Mouse (Mus musculus) retina, adult 2 months (tissue): Measurements from ENCODE around the gene Med4.

Experiments
- DNase-seq: peaks from one replicate; pipeline ENCODE4 v3.0.0-alpha.2; 2012; ENCODE audit warnings: low read depth, low spot score

Med4 gene

GRCm38 (mm10) chr14:73509765-73510423, at the start of gene Med4:
Gene Med4, plus strand, starts transcription at chr14:73510025.
- peak; percentile 91 for DNase-seq

GRCm38 (mm10) chr14:73460514-73461134, 49.2 kb upstream of the Med4 start:
- no peak for DNase-seq

- no peak for DNase-seq
These were observed 47.6 kb upstream of the Med4 start for GRCm38 (mm10) chr14:73462211-73462610.

GRCm38 (mm10) chr14:73467697-73468096, 42.1 kb upstream of the Med4 start:
- no peak for DNase-seq

- no peak for DNase-seq
These were observed 40.3 kb upstream of the Med4 start for GRCm38 (mm10) chr14:73469506-73469905.

- no peak for DNase-seq
These were observed 39.2 kb upstream of the Med4 start for GRCm38 (mm10) chr14:73470593-73470992.

- no peak for DNase-seq
These were observed 37.6 kb upstream of the Med4 start for GRCm38 (mm10) chr14:73472205-73472604.

- no peak for DNase-seq
These were observed 36.0 kb upstream of the Med4 start for GRCm38 (mm10) chr14:73473670-73474460.

GRCm38 (mm10) chr14:73474636-73475093, 35.2 kb upstream of the Med4 start:
- no peak for DNase-seq

- DNase-seq, result no peak
These were observed 34.3 kb upstream of the Med4 start for GRCm38 (mm10) chr14:73475506-73475905.

- no peak for DNase-seq
These were observed 33.4 kb upstream of the Med4 start for GRCm38 (mm10) chr14:73476361-73476934.

GRCm38 (mm10) chr14:73477077-73477476, 32.7 kb upstream of the Med4 start:
- DNase-seq, result no peak

GRCm38 (mm10) chr14:73478321-73478720, 31.5 kb upstream of the Med4 start:
- no peak for DNase-seq

- DNase-seq, result no peak
These were observed 30.1 kb upstream of the Med4 start for GRCm38 (mm10) chr14:73479771-73480170.

- no peak for DNase-seq
These were observed 26.2 kb upstream of the Med4 start for GRCm38 (mm10) chr14:73483516-73484229.

- DNase-seq, result no peak
These were observed 25.3 kb upstream of the Med4 start for GRCm38 (mm10) chr14:73484366-73485110.

GRCm38 (mm10) chr14:73486641-73487040, 23.2 kb upstream of the Med4 start:
- no peak for DNase-seq

- no peak for DNase-seq
These were observed 16.5 kb upstream of the Med4 start for GRCm38 (mm10) chr14:73493356-73493755.

GRCm38 (mm10) chr14:73494122-73494521, 15.7 kb upstream of the Med4 start:
- DNase-seq, result no peak

GRCm38 (mm10) chr14:73495753-73496152, 14.1 kb upstream of the Med4 start:
- no peak for DNase-seq

GRCm38 (mm10) chr14:73501283-73501682, 8.5 kb upstream of the Med4 start:
- DNase-seq, result no peak
